Mouse (Mus musculus): ENCODE measurements at regions not wholly inside any gene's neighbourhood (a gene's known extent, or its start where the extent isn't known, plus 50 kb on each side); places are given as distances from the start of the nearest gene placed in this dataset.

- no peak for DNase-seq (ENCODE audit: extremely low spot score in 1 of 2, low spot score in 1 of 2)
These were observed 51.7 kb upstream of the Sulf2 start for GRCm38 (mm10) chr2:166207145-166207508.

- DNase-seq (ENCODE audit: extremely low spot score in 1 of 2, low spot score in 1 of 2): no peak
These were observed 51.1 kb upstream of the Sulf2 start for GRCm38 (mm10) chr2:166206396-166207144.
